Mouse (Mus musculus) kidney, postnatal 0 days (tissue): Measurements from ENCODE around the gene Ugt3a1. TPM values are rescaled to one million over a fixed set of nuclear protein-coding genes. Genes with fewer than 3 reads are reported as not detected.
A peak's percentile ranks its signal among the peaks of the same experiment; 100 is the strongest.

Experiments used
- ATAC-seq: fragments of 200-750 bp; cut with Nextera tagmentation; replicated peaks from 2 replicates; pipeline ENCODE4 v1.8.0; 2017; ENCODE audit warnings: low read depth, moderate number of reproducible peaks, moderate TSS enrichment, moderate library complexity; ENCODE audit not compliant: low FRiP score
- DNase-seq: peaks from one replicate; pipeline ENCODE4 v3.0.0-alpha.2; 2016; ENCODE audit warnings: low spot score
- H3K27ac ChIP-seq: fragments of 300-500 bp; sonication (generic); 2 replicates; pipeline ENCODE4 v1.5.1; 2014; ENCODE audit warnings: mild to moderate bottlenecking
- H3K27me3 ChIP-seq: fragments of 300-500 bp; sonication (generic); 2 replicates; pipeline ENCODE4 v1.6.1; 2014; ENCODE audit warnings: low read length, mixed read lengths; ENCODE audit not compliant: insufficient read depth
- H3K36me3 ChIP-seq: fragments of 300-500 bp; sonication (generic); 2 replicates; pipeline ENCODE4 v1.6.1; 2014; ENCODE audit warnings: low read length, mixed read lengths; ENCODE audit not compliant: insufficient read depth
- H3K4me1 ChIP-seq: fragments of 300-500 bp; sonication (generic); replicated peaks from 2 replicates; pipeline ENCODE4 v1.6.1; 2014; ENCODE audit warnings: antibody characterized with exemption, low read length, mixed read lengths; ENCODE audit not compliant: insufficient read depth
- H3K4me2 ChIP-seq: fragments of 300-500 bp; sonication (generic); 2 replicates; pipeline ENCODE4 v1.6.1; 2014; ENCODE audit warnings: mild to moderate bottlenecking, low read length, moderate library complexity, mixed read lengths
- H3K4me3 ChIP-seq: fragments of 300-500 bp; sonication (generic); replicated peaks from 2 replicates; pipeline ENCODE4 v1.5.1; 2014; ENCODE audit warnings: low read depth, low read length
- H3K9ac ChIP-seq: fragments of 300-500 bp; sonication (generic); 2 replicates; pipeline ENCODE4 v1.6.1; 2014; ENCODE audit warnings: low read depth, low read length
- H3K9me3 ChIP-seq: fragments of 300-500 bp; sonication (generic); replicated peaks from 2 replicates; pipeline ENCODE4 v1.6.1; 2016; ENCODE audit warnings: low read length, inconsistent platforms, mixed read lengths
- CTCF ChIP-seq: IDR thresholded peaks from 2 replicates; pipeline ENCODE4 v1.5.1; 2016; ENCODE audit warnings: antibody characterized with exemption, low read depth, mild to moderate bottlenecking, moderate library complexity
- whole genome bisulfite sequencing: fragments of 180-500 bp; shearing (Covaris S2); extraction: QIAGEN DNeasy Blood & Tissue Kit; methylation state at CpG from one replicate; pipeline ENCODE4 v1.1.7; 2014; 5-methylcytosine and 5-hydroxymethylcytosine counted together
- polyA plus RNA-seq: library from polyadenylated mRNA; unstranded; fragments of >200 nt; fragmentation: Nextera tagmentation; extraction: Ambion mirVana; gene quantifications from 2 replicates; pipeline ENCODE4 v1.2.1, GENCODE M21; 2015

The Ugt3a1 gene
- polyA plus RNA-seq, 1 experiment from 2014 or later: 3.5 TPM

DNA sequence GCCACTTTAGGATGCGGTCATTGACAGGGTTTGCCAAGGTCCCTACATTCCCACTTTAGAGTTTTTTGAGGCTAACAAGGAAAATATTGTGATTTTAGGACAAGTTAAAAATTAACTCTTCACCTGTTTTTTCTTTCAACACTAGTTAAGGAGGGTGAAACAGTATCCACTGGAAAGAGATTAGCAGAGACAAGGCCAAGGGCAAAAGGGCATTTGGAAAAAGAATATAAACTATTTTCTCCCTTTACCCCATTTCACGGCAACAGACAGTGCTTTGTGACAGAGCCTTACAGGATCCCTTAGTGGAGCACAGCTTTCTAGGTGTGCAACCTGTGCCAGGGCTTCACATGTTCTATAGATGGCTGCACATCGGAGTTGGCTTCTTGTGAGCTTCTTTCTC is 2.9 kb downstream of the Ugt3a1 start:
- no peak overlapping the region for H3K4me3 ChIP-seq
- no peak for TF ChIP-seq CTCF
- ATAC-seq (no peak), DNase-seq (no peak)
- no peak overlapping the region for H3K9ac ChIP-seq
- no peaks in the 10 kb centered on the region for H3K27me3 ChIP-seq
- H3K9me3 ChIP-seq: no peaks in the 10 kb centered on the region
- H3K4me1 ChIP-seq: no peaks in the 10 kb centered on the region
- no peak overlapping the region for H3K4me2 ChIP-seq
- WGBS: 82% methylated on average over 3 of the region's 3 CpGs
- no peaks in the 10 kb centered on the region for H3K36me3 ChIP-seq
- H3K27ac ChIP-seq: no peak overlapping the region

DNA sequence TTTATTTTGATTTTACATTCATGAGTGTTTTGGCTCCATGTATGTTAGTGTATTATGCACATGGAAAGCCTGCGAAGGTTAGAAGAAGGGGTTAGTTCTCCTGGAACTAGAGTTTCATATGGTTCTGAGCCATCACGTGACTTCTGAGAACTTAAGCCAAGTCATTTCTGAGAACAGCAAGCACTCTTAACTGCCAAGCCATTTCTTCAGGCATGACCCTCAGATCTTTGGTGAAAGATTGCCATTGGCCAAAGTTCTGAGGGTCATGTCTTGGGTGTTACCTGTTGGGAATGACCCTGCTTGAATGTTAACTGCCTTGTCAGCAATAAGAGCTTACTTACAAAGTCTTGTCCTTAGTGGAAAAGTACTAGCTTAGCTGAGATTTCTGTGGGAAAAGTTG is 6.5 kb downstream of the Ugt3a1 start:
- 87% methylated on average over 2 of the region's 2 CpGs for WGBS
- ATAC-seq (no peak), DNase-seq (no peak)
- Histone ChIP-seq H3K9me3 (no peaks in the 10 kb centered on the region), H3K36me3 (no peaks in the 10 kb centered on the region), H3K27me3 (no peaks in the 10 kb centered on the region), H3K4me2 (no peak overlapping the region), H3K4me1 (no peaks in the 10 kb centered on the region), H3K27ac (no peak overlapping the region), H3K4me3 (no peak overlapping the region), H3K9ac (no peak overlapping the region)
- no peak for TF ChIP-seq CTCF

GRCm38 (mm10) chr15:9289660-9290059 is 13.0 kb downstream of the Ugt3a1 start:
- no peak for DNase-seq
- Histone ChIP-seq H3K9ac (no peak overlapping the region), H3K4me3 (no peak overlapping the region), H3K4me2 (no peak overlapping the region), H3K27me3 (no peaks in the 10 kb centered on the region), H3K27ac (no peak overlapping the region), H3K9me3 (no peaks in the 10 kb centered on the region), H3K36me3 (no peaks in the 10 kb centered on the region), H3K4me1 (no peaks in the 10 kb centered on the region)
- no peak for ATAC-seq
- WGBS: 57% methylated on average over 2 of the region's 2 CpGs
- peak; percentile 12; the same call in 1 of the 2 replicates for TF ChIP-seq CTCF

DNA sequence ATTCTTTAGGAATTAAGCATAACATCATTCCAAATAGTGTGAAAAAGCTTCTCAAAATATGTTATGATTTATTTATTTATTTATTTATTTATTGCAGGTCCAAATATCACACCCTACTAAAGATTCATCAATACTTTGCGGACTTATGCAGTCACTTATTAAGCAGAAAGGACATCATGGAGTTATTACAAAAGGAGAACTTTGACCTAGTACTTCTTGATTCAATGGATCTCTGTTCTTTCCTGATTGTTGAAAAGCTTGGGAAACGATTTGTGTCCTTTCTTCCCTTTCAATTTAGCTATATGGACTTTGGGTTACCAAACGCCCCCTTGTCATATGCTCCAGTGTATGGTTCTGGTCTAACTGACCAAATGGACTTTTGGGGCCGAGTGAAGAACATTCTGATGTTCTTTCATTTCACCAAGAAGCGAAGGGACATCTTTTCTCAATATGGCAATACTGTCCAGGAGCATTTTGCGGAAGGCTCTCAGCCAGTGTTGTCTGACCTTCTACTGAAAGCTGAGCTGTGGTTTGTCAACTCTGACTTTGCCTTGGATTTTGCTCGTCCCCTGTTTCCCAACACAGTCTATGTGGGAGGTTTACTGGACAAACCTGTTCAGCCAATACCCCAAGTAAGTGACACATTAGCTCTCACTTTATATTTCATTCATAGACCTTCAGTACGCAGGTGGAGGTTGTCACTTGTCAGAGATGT is 29.4 kb downstream of the Ugt3a1 start:
- Histone ChIP-seq H3K9ac (no peak overlapping the region), H3K36me3 (no peaks in the 10 kb centered on the region), H3K9me3 (no peaks in the 10 kb centered on the region), H3K4me2 (no peak overlapping the region), H3K27ac (no peak overlapping the region), H3K27me3 (no peaks in the 10 kb centered on the region), H3K4me3 (no peak overlapping the region), H3K4me1 (no peaks in the 10 kb centered on the region)
- ATAC-seq (no peak), DNase-seq (no peak)
- no peak for TF ChIP-seq CTCF
- 81% methylated on average over 8 of the region's 8 CpGs for WGBS

GRCm38 (mm10) chr15:9334596-9334995 is 57.9 kb downstream of the Ugt3a1 start:
- H3K27me3 ChIP-seq: no peaks in the 10 kb centered on the region
- H3K4me3 ChIP-seq: no peak overlapping the region
- no peaks in the 10 kb centered on the region for H3K36me3 ChIP-seq
- no peaks in the 10 kb centered on the region for H3K4me1 ChIP-seq
- WGBS: 69% methylated on average over 2 of the region's 2 CpGs
- H3K9ac ChIP-seq: no peak overlapping the region
- no peak for TF ChIP-seq CTCF
- DNase-seq (no peak), ATAC-seq (no peak)
- H3K27ac ChIP-seq: no peak overlapping the region
- H3K4me2 ChIP-seq: no peak overlapping the region
- H3K9me3 ChIP-seq: no peaks in the 10 kb centered on the region

DNA sequence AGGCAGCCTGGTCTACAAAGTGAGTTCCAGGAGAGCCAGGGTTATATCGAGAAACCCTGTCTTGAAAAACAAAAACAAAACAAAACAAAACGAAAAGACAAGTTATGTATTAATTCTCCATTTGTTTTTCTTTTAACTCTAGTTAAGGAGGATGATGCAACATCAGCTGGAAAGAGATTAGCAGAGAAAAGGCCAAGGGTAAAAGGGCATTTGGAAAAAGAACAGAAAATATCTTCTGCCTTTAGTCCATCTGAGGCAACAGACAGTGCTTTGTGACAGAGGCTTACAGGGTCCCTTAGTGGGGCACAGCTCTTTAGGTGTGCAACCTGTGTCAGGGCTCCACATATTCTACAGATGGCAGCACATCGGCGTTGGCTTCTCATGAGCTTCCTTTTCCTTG is 58.7 kb downstream of the Ugt3a1 start, which contains the start of gene Ugt3a2:
TSS of gene Ugt3a2 (plus strand) at position 210 of the 400 bp plus-strand sequence.
- Histone ChIP-seq H3K4me2 (no peak within 1 kb of the TSS), H3K9ac (no peak within 1 kb of the TSS), H3K4me3 (no peak within 1 kb of the TSS), H3K4me1 (no peaks in the 10 kb centered on the region), H3K27me3 (no peaks in the 10 kb centered on the region), H3K27ac (no peak within 1 kb of the TSS), H3K9me3 (no peaks in the 10 kb centered on the region), H3K36me3 (no peaks in the 10 kb centered on the region)
- 75% methylated on average over 4 of the region's 4 CpGs for WGBS
- TF ChIP-seq CTCF: no peak
- DNase-seq (no peak), ATAC-seq (no peak)

DNA sequence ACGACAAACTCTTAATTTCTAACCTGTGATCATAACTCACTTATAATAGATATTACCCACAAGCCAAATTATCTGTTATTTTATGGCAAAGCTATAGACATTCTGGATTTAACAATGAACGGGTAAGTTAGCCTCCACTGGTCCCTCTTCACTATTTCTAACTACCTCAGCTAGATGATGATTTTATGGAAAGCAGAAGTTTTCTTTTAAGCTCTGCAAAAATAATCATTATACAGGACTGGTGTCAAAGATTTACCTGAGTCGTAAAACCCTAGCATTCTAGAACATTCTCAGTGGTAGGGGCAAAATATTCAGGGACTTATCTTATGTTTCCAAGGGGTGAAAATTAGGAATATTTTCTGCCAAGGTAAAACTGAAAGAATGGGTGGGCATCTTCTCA is 59.9 kb downstream of the Ugt3a1 start:
- no peak for TF ChIP-seq CTCF
- 77% methylated on average over 3 of the region's 3 CpGs for WGBS
- no peak for DNase-seq
- Histone ChIP-seq H3K27ac (no peak overlapping the region), H3K4me3 (no peak overlapping the region), H3K36me3 (no peaks in the 10 kb centered on the region), H3K4me1 (no peaks in the 10 kb centered on the region), H3K4me2 (no peak overlapping the region), H3K9me3 (no peaks in the 10 kb centered on the region), H3K27me3 (no peaks in the 10 kb centered on the region), H3K9ac (no peak overlapping the region)
- ATAC-seq: no peak
